Mouse (Mus musculus): ENCODE measurements around the gene Stra6. TPM values are rescaled to one million over a fixed set of nuclear protein-coding genes. Genes with fewer than 3 reads are reported as not detected.
A peak's percentile ranks its signal among the peaks of the same experiment; 100 is the strongest.

Gene Stra6
- total RNA-seq, 2 experiments from 2014 or later, result 0.18 to 0.69 TPM

DNA sequence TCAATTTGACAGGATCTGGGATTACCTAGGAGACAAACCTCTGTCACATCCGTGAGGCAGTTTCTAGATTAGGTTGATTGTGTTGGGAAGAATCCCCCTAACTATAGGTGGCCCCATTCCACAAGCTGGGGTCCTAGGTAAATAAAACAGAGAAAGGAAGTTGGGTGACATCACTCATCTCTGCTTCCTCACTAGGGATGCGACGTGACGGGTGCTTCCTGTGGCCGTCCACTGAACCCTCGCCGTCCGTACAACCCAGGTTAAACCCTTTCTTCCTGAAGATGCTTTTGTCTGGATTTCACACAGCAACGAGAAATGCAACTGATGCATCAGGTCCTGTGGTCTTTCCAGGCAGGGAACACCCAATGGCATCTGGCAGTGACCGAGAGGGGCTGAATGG, 16.5 kb upstream of the Stra6 start:
- intact Hi-C loops (cut with DNase I), result no loop called here
- no peak for DNase-seq

DNA sequence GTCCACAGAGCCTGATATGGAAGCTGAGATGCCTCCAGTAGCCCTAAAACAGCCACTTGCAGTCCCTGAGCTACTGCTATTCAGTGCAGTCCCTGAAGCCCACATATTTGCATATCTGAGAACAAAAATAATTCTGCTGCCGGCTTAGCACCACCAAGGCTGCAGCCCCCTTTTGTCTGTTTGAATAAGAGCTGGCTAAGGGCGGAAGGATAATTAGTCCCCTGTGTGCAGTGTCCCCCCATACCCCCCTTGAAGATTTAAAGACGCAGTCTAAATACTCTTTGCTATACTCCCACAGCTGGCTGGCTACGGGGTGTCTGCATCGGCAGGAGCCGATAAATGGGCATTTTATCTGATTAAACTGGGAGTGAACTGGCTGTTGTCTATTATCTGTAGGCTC, 15.0 kb upstream of the Stra6 start:
- intact Hi-C loops (cut with DNase I), result no loop called here
- no peak for DNase-seq

DNA sequence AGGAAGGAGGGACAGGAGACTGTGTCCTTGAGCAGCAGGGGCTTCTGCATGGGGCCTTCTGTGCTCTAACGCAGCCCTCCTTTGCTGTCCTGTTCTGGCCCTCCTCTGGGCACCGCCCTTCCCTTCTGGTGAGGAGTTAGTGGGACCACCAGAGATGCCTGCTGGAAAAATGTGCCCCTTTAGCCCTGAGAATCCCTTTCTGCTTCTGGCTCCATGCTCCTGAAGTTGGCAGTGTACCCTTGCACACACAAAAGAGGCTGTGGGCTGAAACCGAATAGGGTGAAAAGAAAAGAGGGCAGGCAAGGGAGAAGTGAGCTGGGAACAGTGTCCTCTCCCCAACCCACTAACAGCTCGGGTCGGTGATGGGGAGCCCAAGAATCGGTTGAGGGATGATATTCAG, 14.4 kb upstream of the Stra6 start:
- DNase-seq, result no peak
- intact Hi-C loops (cut with DNase I), result no loop called here

- intact Hi-C loops (cut with DNase I), result no loop called here
Observed at GRCm38 (mm10) chr9:58049861-58050260, 13.7 kb upstream of the Stra6 start.

DNA sequence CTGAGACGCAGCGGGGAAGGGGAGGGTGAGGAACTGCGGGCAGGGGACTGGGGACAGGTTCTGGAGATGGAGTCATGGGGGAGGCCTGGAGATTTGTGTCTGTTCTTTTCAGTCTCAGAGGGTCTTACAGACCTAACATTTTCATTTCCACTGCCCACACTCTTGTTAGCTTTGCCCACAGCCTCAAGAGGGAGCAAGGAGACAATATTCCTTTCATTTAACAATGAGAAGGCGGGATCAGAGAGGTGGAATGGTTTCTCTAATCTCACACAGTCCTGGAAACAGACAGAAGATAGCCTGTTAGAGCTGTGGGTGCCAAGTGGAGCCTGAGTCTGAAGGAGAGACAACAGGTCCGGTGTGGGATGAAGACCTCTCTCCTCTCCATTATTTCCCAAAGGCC, 11.7 kb upstream of the Stra6 start:
- no peak for DNase-seq
- intact Hi-C loops (cut with DNase I), result no loop called here

More at GRCm38 (mm10) chr9:58049861-58050260, 13.7 kb upstream of the Stra6 start:
- DNase-seq, result no peak

DNA sequence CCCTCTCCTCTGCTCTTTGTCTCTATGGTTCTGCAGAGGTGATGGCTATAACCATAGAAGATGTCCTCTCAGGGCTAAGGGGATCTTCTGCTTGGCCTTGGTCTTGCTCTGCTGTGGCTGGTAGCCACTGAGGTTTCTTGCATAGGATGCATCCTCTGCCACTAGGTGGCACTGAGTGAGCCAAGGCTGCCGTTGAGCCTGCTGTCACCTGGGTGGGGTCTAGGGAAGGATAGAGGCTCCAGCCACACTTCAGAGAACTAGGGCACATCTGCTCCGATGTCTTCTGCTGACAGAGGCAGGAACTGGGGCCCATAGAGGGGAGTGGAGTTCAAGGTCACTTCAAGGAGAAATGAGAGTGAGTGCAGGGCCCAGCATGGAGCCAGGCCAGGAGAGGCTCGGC, 10.5 kb upstream of the Stra6 start:
- intact Hi-C loops (cut with DNase I), result no loop called here
- peak in 1 of 2 experiments; percentile 39 for DNase-seq

GRCm38 (mm10) chr9:58053544-58053943, 10.0 kb upstream of the Stra6 start:
- no peak for DNase-seq
- intact Hi-C loops (cut with DNase I), result no loop called here

DNA sequence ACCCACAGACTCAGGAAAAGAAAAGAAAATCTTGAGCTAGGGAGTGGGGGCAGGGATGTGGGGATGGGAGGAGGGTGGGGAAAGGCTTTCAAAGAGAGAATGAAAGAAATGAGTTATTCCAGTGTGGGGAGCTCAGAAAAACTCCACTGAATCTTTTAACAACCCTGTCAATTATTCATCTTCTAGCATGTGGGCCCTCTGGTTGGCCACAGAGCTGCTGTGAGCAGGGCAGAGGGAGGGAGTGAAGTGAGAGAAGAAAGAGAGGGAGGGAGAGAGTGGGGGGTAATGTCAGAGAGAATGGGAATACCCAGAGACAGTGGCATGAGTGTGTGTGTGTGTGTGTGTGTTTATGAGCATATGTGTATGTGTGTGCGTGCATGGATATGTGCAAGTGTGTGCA, 9.6 kb upstream of the Stra6 start:
- intact Hi-C loops (cut with DNase I), result no loop called here
- no peak for DNase-seq

DNA sequence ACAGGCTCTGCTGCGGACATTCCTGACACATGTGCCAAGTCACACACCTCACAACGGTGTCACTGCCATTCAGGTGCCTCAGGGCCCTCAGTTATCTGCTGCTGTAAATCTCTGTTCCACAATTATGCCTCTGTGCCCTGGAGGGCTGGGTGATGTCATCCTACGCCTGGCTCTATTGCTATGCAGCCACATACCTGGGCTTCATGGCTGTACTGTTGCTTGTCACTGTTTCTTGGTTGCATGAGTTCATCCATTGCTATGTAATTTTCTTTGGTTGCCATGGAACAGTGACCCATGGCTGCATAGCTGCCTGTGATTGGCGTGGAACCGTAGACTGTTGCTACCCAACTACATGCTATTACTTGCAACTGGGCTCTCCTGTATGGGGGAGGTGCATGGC, 7.9 kb upstream of the Stra6 start:
- intact Hi-C loops (cut with DNase I), result no loop called here
- DNase-seq, result no peak

- intact Hi-C loops (cut with DNase I), result no loop called here
- no peak for DNase-seq
Observed at GRCm38 (mm10) chr9:58059920-58060319, 3.7 kb upstream of the Stra6 start.

DNA sequence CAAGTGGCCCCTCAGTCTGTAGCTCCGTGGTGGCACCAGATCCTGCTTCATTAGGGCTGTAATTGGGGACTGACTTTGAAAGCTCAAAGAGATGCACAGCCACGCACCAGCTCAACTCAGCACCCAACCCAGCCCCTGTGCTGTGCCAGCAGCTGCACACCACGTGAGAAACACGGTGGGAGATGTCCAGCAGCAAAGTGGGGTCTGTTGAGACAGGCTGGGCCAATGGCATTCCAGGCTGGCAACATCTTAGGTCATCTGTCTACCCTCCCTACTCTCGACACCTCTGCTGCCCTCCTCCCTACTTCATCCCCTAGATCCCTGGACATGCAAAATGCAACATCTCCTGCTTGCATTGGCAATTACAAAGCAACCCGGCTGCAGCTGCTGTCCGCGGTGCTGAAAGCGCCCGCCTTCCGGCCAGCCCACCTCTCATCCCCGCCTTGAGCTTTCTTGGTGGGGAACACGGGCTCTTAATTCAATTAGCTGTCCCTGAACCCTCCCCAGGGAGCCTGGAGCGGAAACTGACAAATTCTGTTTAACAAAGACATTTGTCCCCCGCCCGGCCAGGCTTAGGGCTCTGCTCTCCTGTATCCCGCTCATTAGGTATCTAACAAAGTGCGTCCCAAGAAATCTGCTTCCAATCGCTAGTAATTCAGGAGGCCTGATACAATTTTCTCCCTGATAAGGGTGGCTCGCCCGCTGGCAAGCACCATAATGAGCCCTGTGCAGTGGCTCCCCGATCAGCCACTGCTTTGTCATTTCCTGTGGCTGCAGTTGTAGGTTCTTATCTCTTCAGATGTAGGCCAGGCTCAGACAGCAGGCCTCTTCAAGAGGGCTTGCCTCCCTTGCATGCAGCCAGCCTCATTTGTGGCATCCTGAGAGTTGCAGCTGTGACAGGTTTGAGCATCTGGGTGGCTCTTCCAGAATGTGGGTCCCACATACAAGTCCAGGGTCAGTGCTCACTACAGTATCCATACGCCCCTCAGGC, 2.6 kb upstream of the Stra6 start:
- peak in 1 of 2 experiments; percentile 34 for DNase-seq
- intact Hi-C loops (cut with DNase I), result no loop called here

GRCm38 (mm10) chr9:58065532-58065931, 1.9 kb downstream of the Stra6 start:
- intact Hi-C loops (cut with DNase I), result no loop called here
- no peak for DNase-seq

DNA sequence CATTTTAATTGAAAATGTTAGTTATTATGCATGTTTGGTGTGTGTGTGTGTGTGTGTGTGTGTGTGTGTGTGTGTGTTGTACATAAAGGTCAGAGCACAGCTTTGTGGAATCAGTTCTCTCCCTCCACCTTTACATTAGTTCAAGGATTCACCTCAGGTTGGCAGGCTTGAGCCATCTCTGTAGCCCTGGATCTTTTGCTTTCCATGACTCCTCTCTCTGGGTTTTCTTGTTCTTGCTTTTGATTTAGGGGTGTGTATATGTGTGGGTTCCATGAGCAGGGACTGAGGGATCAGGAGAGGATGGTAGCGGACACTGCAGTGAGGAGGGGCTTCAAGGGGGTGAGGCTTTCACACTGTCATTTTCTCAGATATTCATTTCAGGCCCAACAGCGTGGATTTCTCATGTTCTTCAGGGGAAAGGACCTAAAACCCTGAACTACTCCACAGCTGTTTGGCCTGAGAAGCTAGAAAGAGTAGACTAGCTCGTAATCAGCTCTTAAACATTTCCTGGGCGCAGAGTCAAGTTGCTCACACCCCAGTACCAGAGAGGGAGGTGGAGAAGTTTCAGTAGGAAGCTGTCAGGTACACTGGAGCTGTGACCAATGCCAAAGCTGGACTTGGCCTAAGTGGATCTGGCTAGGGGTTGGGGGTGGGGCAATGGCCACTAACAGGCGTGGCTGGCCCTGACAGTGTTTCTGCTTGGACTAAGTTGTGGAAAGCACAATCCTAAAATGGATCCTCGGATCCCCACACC, 2.6 kb downstream of the Stra6 start:
- no peak for DNase-seq
- intact Hi-C loops (cut with DNase I), result no loop called here

GRCm38 (mm10) chr9:58066731-58067095, 3.1 kb downstream of the Stra6 start:
- intact Hi-C loops (cut with DNase I), result no loop called here
- DNase-seq, result no peak

GRCm38 (mm10) chr9:58067546-58067945, 4.0 kb downstream of the Stra6 start:
- DNase-seq, result no peak
- intact Hi-C loops (cut with DNase I), result no loop called here

DNA sequence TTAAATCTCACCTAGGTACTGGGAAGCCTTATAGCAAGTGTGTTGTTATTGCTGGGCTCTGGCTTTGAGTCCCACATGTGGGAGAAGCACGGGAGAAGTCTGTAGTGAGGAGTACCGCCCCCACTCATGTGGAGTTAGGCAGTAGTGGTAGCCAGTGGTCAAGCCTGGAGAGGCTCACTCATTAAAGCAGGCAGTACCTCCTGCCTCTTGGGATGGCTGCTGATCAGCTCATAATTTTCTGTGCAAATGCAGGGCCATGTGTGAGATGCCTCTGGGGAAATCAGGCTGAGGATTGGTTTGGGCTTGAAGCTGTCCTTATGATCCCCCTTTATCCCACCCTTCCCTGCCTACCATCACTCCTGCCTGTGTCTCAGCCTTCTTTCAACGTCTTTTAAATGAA, 11.0 kb downstream of the Stra6 start:
- intact Hi-C loops (cut with DNase I), result no loop called here

GRCm38 (mm10) chr9:58084586-58084985, 21.0 kb downstream of the Stra6 start:
- intact Hi-C loops (cut with DNase I), result loop anchor here (10.0 kb wide), 1 partner anchor 610 kb away; no protein-coding TSS in a partner anchor
- DNase-seq, result no peak

More for the DNA sequence above, 11.0 kb downstream of the Stra6 start:
- DNase-seq, result no peak

DNA sequence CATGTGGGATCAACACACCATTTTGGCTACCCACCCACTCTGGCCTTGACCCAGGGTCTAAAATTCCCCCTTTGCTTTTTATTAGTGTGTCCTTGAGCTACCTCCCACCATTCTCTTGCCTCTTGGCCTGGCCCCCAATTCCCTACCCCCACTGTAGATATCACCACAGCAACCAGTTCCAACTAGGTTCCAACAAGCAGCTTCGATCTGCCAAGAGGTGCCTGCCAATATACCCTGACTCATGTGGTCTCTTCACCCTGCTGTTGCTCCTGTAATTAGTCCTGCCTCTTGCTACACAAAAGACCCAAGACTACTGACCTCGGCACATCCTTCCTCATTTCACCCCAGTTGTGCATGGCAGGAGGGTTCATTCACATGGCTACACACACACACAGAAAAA, 21.5 kb downstream of the Stra6 start:
- intact Hi-C loops (cut with DNase I), result loop anchor here (10.0 kb wide), 1 partner anchor 610 kb away; no protein-coding TSS in a partner anchor

DNA sequence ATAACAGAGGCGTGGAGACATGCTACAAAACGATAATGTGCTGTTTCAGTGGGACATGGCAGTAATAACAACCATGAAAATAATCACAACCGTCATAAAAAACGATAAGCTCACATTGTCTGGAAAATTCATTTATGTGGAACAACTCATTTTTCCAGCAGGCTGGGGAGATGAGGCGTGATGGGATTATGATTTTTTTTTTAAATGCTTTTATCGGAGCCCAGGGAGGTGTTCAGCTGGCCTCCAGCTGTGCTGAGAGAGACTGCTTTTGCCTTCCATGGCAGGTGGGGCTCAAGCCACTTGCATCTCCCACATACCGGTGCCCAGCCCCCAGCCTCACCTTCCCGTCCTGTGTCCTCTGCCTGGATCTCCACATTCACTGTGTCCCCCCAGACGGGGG, 22.6 kb downstream of the Stra6 start:
- no peak for DNase-seq
- intact Hi-C loops (cut with DNase I), result loop anchor here (10.0 kb wide), 1 partner anchor 611 kb away; no protein-coding TSS in a partner anchor

More for the DNA sequence above, 21.5 kb downstream of the Stra6 start:
- DNase-seq, result no peak

DNA sequence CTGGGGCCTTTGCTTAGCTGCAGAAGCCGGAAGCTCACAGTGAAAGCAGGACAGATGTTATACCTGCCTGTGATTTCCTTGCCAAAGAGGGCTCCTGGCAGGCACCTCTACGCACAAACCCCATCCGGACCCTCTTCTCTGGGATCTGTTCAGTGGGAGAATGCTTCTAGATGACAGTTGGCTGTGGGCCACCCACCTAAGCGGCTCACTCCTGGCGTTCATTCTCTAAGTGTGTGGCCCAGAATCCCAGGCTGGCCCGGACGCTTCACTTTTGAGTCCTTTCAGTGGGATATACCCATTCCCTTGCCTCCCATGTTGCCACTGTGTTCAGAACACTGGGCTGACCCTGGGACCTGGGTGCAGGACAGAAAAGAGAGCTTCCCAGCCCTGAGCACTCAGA, 23.3 kb downstream of the Stra6 start:
- intact Hi-C loops (cut with DNase I), result loop anchor here (10.0 kb wide), 1 partner anchor 612 kb away; no protein-coding TSS in a partner anchor
- no peak for DNase-seq

Measured in gastrocnemius, postnatal 36 days (tissue).